Mouse (Mus musculus): Measurements from ENCODE around the gene St6galnac4. TPM values are rescaled to one million over a fixed set of nuclear protein-coding genes. Genes with fewer than 3 reads are reported as not detected.

Gene St6galnac4
- polyA plus RNA-seq, 1 experiment from 2014 or later = 25.3 TPM

DNA sequence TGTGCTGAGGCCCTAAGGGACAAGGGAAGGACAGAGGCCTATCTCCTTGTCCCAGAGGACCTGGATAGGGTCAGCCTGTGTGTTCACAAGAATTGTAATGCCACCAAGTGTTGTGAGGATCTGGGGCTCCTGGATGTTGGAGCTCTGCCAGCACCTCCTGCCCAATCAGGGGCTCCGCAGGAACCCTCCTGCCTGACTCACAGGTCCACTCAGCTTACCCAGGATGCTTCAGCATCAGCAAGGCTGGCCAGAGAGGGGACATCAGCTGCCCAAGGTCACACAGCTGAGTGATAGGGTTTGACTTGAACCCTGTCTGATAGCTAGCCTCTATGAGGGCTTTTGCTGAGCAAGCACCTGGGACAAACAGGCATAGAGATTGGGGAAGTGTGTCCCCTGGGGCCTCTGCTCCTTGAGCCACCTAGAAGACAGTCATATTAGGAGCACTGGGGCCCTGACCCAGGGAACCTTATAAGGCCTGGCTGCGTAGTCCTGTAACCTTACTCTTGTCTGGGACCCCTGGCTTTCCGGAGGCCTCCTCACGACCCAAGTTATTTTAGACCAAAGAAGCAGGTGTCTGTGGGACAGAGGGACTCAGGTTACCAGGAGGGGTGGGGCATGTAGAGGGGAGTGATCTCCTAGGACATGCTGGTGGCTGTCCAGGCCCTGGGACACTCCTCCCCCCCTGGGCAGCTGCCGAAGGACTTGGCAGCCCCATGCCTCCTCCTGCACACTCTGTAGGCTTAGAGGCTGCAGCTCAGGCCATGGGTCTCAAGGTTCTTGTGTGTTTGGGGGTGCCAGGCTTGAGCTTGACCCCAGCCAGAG lies 39.2 kb downstream of the St6galnac4 start:
- no peak for DNase-seq (ENCODE audit: low spot score)

DNA sequence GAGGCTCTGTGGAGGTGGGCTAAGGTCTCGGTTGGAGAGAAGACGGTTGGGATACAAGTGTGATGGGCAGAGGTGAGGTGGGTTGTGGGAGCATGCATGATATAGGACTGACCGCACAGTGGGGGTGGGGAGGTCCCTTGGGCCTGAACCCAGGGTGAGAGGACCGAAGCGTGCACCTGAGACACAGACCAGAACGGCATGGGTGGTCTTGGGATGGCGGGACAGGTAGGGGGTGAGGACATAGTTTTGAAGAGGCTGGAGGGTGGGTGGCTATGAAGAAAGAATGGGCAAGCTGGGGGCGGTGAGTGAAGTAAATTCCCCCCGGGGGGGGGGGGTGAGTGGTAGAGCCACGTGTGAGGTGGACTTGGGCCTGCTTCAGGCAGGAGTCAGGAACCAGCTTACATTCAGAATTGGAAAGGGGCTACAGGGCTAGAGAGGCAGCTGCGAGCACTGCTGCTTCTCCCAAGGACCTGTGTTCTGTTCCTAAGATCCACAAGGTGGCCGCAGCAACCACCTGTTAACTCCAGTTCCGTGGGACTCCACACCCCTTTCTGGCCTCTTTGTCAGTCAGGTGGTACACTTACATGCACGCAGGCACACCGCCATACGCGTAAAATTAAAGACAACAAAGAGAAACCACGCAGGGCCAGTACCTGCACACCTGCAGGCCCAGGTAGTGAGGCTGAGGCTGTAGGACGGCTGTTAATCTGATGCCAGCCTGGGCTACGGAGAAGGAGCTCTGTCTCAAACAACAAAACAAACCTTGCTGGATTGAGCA lies 40.6 kb downstream of the St6galnac4 start:
- no peak for DNase-seq (ENCODE audit: low spot score)

DNA sequence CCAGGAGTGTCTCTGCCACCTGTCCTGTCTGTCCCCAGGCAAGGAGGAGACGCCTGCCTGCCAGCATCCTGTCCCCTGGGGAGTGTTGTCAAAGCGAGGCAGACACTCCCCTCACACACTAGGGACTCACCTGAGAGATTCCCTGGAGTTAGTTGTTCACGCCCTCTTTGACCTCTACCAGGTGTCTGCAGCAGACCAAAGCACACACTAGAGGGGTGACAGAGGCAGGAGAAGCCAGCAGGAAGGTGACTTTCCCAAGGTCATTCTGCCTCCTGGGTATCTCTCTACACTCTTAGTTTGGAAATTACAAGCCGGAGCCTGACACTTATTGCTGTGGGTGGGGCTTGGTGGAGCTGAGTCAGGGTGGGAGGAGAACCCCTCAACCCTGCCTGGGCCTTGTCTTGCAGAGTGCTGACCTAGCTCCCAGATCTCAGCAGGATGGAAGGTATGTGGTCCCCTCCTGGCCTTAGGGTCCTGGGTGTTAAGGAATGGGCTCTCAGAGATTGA lies 41.2 kb downstream of the St6galnac4 start:
- no peak for DNase-seq (ENCODE audit: low spot score)

GRCm38 (mm10) chr2:32628729-32629128 lies 41.8 kb downstream of the St6galnac4 start:
- no peak for DNase-seq (ENCODE audit: low spot score)

DNA sequence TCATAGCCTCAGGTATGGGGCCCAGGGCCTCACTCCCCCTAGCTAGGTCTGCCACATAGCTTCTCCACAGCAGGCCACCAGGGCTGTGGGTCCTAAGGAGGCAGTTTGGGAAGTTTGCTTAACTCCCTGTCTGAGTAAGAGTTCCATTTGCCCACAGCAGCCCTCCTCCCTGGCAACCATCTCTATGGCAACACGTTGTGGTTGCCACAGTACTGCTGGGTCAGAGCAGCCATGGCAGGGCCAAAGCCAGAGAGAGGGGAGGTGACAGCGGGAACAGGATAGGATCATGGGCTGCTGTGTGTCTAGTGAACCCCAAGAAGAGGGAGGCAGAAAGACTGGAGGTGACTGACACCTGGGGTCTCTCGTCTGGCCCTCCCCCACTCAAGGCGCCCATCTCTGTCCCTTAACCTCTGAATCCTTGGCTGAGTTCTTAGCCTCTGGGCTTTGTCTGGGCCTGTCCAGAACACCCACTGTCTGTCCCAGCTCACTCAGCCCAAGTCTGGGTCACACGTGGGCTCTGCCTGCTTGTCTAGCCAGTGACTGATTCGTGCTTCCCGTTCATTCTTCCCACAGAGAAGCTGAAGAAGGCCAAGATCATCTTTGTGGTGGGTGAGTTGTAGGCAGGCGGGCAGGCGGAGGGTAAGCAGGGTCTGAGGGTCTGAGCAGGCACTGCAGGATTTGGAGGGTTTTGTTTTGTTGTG lies 42.5 kb downstream of the St6galnac4 start:
- peak; percentile 20 for DNase-seq (ENCODE audit: low spot score)

- DNase-seq (ENCODE audit: low spot score) = no peak
Measured at GRCm38 (mm10) chr2:32630036-32630435, 43.1 kb downstream of the St6galnac4 start.

GRCm38 (mm10) chr2:32631046-32631445 lies 44.2 kb downstream of the St6galnac4 start:
- no peak for DNase-seq (ENCODE audit: low spot score)

GRCm38 (mm10) chr2:32631737-32632394 lies 45.0 kb downstream of the St6galnac4 start:
- peak; percentile 83 for DNase-seq (ENCODE audit: low spot score)

DNA sequence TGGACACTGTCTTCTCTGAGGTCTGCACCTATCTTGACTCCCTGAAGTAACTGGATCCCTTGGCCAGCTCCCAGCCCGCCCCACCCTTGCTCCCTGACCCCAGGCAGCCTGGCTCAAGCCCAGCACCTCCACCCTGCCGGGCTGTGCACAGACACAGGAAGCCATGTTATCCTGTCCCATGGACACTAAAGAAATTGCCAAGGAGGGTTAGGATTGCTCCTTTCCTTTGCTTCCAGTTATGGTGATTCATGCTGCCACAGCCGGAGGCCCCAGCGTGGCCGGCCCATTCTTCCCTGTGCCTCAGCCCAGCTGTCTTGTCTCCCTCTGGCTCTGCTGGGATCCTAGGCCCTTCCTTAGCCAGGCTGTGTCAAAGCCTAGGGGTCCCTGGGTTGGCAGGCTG lies 46.8 kb downstream of the St6galnac4 start:
- no peak for DNase-seq (ENCODE audit: low spot score)

DNA sequence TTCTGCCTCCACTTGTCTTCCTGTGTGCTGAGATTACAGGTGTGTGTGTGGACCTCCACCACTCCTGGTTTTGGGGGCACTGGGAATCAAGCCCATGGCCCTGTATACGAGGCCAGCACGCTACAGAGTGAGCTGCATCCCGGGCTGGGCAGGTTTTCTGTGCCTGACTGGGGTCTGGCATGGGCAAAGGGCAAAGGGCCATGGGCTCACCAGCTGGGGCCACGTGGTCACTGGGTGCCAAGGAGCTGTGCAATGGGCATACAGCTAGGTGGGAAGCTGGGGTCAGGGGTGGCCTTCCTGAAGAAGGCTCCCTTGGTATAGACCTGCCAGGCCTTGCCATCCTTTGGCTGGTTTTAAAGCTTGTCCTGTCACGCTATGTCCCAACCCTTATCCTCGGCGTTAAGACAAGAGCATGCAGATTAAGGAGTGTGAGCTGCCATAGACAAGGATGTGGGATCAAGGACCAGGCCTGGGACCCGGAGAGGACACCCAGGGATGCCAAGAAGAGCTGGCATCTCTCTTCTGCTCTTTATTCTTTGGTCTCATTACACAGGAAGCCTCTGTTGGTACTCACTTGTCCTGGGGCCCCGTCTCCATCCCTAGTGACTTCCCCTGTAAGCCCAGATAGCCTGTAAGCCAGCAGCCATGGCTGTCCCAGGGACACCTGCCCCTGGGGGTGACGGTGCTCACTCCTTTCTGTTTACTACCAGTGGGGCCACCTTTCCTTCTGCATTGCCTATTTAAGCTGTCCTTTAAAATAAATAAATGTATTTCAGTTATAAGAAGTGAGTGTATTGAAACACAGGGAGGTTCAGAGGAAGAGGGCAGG lies 47.6 kb downstream of the St6galnac4 start:
- no peak for DNase-seq (ENCODE audit: low spot score)

GRCm38 (mm10) chr2:32636617-32637016 lies 49.7 kb downstream of the St6galnac4 start:
- DNase-seq (ENCODE audit: low spot score) = no peak

GRCm38 (mm10) chr2:32637778-32638281 lies 50.9 kb downstream of the St6galnac4 start:
- peak; percentile 89 for DNase-seq (ENCODE audit: low spot score)

DNA sequence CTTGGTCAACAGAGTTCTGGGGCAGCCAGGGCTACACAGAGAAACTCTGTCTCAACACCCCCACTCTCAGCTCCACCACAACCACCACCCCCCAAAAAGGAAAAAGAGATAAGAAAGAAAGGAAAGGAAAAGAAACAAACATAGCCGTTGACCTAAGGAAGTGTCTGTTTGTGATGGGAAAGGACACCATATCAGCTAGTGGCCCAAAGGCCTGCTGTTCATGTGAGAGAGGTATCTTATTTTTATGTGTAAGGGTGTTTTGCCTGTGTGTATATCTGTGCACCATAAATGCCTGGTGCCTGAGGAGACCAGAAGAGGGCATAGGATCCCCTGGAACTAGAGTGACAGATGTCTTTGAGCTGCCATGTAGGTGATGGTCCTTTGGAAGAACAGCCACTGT lies 52.7 kb downstream of the St6galnac4 start:
- DNase-seq (ENCODE audit: low spot score) = no peak

- no peak for DNase-seq (ENCODE audit: low spot score)
Measured at GRCm38 (mm10) chr2:32640550-32641051, 53.7 kb downstream of the St6galnac4 start.

- DNase-seq (ENCODE audit: low spot score) = no peak
Measured at GRCm38 (mm10) chr2:32641810-32642209, 54.9 kb downstream of the St6galnac4 start.

- DNase-seq (ENCODE audit: low spot score) = no peak
Measured at GRCm38 (mm10) chr2:32642813-32643212, 55.9 kb downstream of the St6galnac4 start.

DNA sequence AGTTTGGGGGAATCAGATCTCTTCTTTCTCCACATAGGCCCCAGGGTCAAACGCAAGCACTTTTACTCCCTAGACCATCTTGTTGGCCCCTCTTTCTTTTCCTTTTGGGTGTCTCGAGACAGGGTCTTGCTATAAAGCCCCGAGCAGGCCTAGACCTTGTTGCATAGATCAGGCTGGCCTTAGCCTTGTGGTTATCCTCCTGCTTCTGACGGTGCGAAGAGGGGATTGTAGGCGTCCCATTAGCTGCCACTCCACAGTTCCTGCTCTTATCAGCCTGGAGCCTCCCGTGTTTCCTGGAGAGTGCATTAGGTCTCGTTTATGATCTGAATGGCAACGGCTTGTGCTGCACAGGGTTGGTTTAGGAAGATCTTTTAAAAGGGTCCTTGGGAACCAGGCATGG lies 57.2 kb downstream of the St6galnac4 start:
- no peak for DNase-seq (ENCODE audit: low spot score)

- DNase-seq (ENCODE audit: low spot score) = no peak
Measured at GRCm38 (mm10) chr2:32644799-32645475, 58.0 kb downstream of the St6galnac4 start.

DNA sequence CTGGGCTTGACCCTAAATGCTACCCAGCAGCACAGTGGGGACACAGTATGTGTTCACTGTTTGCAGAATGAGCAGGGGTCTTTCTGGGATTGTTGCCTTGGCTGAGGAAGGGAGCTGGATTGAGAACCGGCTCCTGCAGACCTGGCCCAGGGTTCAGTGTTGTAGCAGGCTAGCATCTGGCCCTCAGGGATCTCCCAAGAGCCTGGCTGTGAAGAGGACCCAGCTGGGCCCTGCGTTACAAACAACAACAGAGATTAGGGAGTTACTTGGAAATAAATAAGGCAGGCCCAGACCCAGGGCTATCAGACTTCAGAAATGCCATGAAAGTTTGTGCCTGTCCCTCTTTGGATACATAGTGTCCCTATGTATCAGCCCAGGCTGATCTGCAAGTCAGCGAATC lies 58.8 kb downstream of the St6galnac4 start:
- DNase-seq (ENCODE audit: low spot score) = no peak
